Mouse (Mus musculus): Measurements from ENCODE around the gene Car15.

- no peak for TF ChIP-seq CTCF (IDR thresholded peaks at IDR 0.05; ENCODE audit: control insufficient read depth, insufficient read depth, insufficient replicate concordance, low read depth, low read length)
- no peak for TF ChIP-seq POLR2A (IDR thresholded peaks at IDR 0.05; ENCODE audit: control insufficient read depth, low read depth, low read length)
These were observed 7.6 kb downstream of the Car15 start for GRCm38 (mm10) chr16:17830385-17831178.
